Mouse (Mus musculus) urinary bladder, postnatal 10 days (tissue): ENCODE measurements around the gene Gm20547.

Source experiments
- DNase-seq: peaks from one replicate; pipeline ENCODE4 v3.0.0; 2022; ENCODE audit warnings: low spot score

Gene Gm20547

DNA sequence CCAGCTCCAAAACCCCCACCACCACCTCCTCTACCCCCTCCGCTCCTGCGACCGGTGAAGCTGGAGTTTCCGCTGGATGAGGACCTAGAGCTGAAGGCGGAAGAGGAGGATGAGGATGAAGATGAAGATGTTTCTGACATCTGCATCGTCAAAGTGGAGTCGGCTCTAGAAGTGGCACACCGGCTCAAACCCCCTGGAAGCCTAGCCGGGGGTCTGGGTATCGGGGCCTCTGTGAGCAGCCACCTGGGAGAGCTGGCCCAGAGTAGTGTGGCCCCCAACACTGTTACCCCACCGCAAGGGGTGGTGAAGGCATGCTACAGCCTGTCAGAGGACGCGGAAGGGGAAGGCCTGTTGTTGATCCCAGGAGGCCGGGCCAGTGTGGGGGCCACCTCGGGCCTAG lies 13.9 kb upstream of the Gm20547 start:
- no peak for DNase-seq

DNA sequence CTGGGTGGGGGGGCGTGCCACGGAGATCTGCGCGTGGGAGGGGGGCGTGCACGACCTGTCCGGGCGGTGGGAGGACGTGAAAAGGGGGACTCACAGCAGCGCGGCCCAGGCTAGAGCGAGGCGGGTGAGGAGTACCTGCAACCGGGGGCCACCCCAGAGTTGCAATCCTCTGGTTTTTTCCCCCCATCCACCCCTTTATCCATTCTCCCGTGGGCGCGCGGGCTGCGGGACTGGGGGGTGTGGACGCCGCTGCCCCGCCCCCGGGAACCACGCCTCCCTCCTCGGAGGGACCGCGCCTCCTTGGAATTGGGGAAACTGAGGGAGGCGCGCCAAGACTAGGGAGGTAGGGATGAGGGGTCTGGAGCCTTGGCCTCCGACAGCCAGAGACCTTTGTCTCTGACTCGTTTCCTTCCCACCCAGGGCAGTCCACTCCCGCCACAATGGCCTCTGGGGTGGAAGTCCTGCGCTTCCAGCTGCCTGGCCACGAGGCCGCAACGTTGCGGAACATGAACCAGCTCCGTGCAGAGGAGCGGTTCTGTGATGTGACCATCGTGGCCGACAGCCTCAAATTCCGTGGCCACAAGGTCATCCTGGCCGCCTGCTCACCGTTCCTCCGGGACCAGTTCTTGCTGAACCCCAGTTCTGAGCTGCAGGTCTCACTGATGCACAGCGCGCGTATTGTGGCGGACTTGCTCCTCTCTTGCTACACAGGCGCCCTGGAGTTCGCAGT lies 13.1 kb upstream of the Gm20547 start:
- DNase-seq, result no peak

DNA sequence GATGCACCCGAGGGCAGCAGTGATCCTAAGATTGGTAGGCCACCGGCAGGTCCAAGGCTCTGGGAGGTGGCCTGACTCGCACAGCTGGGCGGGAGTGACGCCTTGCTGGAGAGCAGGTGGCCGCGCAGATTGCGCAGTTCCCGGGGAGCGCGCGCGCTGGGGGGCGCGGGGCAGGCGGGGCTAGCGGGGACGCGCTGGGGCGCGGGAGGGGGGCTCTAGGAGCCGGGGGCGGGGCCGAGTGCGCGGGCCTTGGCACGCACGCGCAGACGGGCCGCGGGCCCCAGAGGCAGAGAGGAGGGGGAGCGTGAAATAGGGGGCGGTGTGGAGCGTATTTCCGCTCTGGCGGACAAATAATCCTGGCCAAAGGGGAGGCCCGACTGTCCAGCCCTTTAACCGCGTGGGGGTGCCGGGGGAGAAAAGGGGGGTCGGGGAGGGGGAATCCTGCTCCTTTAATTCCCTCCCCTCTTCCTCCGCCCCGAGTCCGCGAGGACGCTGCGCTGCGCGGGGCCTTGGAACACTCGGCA lies 12.3 kb upstream of the Gm20547 start:
- DNase-seq, result peak; percentile 86

DNA sequence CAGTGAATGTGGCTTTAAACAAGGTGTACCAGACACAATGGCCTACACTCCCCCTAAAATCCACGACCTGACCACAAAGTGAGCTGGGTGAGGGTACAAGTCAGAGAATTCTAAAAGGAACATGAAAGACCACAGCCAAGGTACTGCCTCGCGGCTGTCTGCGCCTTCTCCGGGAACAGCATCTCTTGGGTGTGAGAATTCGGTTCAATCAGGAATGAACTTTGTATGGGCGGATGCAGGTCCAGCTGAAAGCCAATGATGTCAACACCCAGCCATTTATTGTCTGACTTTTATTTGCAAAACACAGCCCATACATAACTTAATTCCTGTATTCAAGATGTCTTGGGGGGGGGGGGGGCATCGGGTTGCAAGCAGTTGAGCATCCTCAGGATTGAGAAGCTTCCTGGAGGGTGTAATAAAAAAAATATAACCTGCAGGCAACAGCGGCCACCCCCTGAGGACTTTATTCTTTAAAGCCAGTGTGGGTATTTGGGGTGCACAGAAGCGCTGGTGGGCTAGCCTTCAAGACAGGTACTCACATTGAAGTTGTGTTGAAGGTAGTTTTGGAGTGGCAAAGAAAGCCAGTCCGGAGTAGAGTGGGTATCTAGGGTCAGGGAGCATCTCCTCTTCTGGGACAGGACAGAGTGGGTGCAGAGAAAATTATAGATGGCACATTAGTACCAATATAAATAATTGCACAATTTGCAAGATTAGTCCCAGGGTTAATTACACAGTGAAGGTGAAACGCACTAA lies 11.4 kb upstream of the Gm20547 start:
- no peak for DNase-seq

DNA sequence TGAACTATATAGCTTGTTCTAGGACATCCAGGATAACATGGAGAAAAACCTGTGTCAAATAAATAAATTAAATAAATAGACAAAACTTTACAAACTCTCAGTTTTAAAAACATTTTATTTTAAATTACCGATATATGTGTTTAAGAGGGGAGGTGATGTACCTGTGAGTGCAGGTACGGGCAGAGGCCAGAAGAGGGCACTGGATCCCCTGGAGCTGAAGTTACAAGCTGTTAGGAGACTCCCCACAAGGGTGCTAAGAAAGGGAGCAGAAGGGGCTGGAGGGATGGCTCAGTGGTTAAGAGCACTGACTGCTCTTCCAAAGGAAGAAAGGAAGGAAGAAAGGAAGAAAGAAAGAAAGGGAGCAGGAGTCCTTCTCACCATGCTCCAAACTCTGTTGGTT lies 9.5 kb upstream of the Gm20547 start:
- no peak for DNase-seq

DNA sequence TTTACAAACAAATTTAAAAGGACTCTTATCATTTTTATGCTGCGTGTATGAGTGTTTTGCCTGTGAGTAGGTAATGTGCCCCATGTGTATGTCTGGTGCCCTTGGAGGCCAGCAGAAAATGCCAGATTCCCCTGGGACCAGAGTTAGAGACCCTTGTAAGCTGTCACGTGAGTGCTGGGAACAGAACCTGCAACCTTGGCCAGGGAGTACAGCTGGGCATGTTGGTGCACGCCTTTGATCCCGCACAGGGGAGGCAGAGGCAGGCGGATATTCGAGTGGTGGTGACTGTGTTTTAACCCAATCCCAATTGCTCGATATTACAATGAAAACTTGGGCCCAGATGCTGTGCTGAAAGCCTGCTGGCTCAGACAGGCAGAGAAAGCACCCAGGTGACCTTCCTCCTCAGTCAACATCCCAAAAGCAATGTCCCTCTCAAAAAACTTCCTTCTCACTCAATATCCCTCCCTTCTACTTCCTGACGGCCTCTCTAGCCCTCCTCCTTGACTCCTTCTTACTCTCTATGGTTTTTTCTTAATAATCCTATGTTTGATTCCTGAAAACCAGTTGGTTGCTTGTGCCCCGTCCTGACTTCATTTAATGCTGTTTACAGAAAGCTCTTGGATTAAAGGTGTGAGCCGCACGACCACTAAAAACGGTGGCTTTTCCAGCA lies 8.4 kb upstream of the Gm20547 start:
- DNase-seq, result no peak

DNA sequence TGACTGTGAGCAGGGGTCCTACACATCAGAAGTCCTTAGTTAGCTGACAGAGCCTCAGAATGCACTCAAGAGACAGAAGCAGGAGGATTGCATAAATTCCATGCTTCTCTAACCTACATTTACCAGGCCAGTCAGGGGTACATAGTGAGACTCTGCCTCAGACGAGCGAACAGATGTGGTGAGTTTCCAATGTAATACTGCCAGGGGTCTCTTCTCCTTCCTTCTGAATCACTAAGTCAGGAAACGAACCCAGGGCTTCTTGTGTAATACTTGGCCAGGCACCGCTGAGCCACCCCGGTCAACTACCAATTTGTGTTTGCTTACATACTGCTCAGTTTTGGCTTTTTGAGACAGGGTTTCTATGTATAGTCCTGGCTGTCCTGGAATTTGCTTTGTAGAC lies 6.1 kb upstream of the Gm20547 start:
- no peak for DNase-seq

DNA sequence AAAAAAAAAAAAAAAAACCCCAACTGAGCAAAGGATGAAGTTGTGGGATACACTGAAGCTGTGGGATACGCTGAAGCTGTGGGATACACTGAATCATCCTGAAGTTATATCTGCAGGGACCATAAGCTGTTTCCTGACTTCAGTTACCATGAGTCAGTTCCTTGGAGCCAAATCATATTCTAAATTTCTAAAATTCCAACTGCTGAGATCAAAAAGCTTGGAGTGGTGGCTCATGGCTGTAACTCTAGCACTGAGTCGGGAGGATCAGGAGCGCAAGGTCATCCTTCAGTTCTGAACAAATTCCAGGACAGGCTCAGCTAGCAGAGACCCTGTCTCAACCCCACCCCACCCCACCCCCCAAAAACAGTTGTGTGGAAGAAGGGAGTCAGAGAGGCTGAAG lies 3.8 kb upstream of the Gm20547 start:
- no peak for DNase-seq

DNA sequence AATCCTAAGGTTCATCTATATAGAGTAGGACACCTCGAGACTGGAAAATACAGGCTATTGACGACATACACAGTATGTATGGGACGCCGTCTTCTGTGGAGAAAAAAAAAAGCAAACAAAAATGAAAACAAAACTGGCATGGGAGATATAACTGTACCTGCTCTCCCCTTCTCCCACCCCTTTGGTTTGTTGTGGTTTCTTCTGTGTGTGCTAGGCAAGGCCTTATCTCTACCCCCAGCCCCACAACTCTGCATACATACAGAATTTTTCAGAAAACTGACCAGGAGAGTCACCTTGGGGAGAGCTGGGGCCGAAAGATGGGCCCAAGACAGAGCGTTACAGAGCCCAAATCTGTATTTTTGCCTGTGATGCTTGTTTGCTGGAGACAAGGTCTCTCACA lies 2.9 kb upstream of the Gm20547 start:
- no peak for DNase-seq

DNA sequence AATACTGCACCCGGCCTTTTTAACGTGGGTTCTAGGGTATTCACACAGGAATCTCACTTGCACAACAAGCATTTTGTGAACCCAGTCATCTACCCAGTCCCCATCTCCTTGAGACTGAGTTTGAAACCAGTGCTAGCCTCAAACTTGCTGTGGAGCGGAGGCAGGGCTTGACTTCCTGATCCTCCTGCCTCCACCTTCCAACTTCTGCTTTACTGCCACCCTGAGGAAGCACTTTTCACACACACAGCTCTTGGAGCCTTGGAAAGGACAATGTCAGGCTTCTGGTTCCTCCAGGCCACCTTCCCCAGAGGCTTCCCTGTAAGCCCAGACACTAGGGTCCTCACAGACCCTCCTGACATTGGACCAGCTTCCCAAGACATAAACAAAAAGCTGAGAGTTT lies 1.5 kb upstream of the Gm20547 start:
- no peak for DNase-seq

DNA sequence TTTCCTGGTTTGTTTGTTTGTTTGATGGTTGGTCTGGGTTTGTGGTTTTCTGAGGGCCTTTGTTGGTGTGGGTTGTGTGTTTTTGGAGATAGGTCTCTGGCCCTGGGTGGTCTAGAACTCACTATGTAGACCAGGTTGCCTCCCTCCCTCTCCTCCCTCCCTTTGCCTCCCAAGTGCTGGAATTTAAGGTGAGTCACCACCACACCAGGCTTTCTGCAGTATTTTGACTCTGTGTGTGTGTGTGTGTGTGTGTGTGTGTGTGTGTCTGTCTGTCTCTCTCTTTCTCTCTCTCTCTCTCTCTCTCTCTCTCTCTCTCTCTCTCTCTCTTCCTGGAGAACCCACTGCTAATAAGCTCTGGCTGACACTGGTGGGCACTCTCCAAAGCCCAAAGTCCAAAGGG lies 676 bp downstream of the Gm20547 start:
- DNase-seq, result no peak

DNA sequence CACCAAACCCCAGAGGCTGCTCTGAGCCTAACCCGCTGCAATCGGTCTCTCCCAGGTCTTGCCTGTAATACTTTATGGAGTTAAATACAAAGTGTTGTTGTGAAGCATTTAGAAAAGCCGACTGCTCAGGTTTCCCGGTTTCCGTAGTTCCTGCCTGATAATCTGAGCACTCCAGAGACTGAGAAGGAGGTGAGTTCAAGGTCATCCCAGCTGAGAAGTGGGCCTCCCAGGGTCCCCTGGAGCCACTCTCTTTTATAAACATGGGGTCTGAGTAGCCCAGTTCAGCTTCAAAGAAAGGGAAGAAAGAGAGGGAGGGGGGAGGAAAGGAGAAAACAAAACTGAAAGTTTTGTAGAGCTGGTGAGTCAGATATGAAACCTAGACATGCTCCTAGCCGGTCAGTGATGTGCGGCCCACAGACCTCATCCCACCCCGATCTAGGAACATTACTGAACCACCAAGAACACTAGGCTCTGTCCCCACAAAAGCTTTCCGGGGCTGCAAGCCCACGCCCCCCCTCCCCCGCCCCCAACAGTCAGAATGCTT lies 2.4 kb downstream of the Gm20547 start, which contains the start of gene Zbtb12:
Gene Zbtb12, plus strand, starts transcription at position 148 of the 544 bp plus-strand sequence.
- no peak for DNase-seq

DNA sequence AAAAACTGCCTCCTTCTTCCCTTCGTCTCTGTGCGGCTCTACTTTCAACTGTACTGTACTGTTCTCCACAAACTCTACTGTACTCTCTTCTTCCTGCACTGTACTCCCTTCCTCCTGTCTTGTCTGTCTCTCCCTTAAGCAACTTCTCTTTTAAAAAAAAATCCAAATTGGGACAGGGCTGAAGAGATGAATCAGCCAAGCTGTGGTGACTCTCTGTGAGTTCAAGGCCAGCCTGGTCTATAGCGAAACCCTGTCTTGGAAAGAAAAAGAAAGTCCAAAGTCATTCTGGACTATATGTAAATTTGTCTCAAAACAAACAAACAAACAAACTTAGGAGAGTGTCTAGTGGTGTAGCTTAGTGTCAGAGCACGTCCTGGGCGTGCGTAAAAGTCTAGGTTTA lies 7.5 kb downstream of the Gm20547 start:
- no peak for DNase-seq

DNA sequence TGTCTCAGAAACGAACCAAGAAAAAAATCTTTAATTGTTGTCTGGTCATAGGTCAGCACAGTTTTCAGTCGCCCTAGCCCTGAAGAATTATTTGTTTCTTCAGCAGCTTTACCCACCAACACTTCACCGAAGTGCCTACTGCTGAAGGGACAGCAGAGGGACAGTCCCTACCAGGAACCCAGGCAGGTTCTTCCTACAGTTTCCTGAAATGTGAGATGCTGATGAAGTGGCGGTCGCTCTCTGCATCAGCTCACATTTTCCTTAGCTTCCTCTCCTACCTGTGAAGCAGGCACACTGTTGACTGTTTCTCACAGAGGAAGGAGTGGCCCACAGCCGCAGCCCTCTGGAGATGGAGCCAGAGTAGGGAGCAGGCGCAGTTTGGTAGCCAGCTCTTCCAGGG lies 15.9 kb downstream of the Gm20547 start:
- no peak for DNase-seq

DNA sequence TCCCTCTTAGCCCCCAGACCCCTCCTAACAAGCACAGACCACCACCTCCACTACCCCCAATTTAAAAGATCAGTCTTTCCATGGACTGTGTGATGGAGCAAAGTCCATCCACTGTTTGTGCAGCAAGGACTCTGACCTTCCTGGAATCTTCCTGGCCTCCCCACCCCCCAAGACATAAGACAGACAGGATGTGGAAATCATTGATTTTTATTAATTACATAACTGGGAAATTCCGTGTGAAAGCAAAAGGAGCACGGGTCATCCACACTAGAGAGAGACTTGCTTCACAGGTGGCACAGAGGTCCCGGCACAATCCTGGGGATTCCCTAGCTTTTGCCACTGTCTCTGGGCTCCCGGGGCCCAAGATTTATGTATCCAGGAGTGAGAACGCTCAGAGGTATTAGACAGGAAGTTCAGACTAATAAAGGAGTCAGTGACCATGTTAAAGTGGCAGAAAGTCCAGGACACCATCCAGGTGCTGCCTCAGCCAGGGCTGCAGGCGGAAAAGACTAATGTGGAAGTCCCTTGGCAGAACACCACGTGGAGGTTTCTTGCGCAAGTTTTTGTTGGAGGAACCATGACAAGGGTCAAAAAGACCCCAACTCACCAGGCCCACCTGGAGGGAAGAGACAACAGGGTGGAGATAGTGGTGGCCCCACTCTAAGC lies 19.3 kb downstream of the Gm20547 start, which contains the start of gene Cfb:
Gene Cfb, minus strand, starts transcription at position 103 of the 666 bp plus-strand sequence.
- DNase-seq, result no peak

DNA sequence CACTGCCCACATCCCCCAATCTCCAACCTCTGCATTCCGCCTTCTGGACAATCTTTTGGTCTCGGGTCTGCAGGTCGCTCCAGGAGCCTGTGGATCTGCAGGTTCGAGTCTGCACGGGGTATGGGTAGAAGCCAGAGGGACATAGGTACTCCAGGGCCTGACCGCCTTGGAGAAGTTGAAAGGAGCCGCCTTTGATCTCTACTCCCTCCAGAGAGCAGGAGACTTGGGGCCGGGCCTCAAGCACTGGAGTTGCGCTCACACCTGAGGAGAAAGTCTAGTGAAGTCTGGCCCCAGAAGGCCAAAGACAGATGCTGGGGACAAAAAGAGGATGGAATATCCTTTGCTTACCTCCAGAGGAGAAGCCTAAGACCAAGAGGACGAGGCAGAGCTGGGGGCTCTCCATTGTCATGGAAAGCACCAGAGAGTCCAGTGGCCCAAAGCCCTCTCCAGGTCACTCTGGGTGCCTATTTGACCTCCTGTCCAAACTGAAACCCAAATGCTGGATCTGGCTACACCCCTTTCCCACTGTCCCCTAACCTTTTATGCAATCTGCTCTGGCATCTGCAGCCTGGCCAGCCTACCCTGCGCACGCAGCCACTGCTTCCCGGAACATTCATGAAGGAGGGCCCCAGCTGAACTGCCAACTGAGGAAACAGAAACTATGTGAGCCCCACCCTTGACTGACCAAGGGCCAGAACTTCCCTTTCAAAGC lies 20.0 kb downstream of the Gm20547 start:
- no peak for DNase-seq

DNA sequence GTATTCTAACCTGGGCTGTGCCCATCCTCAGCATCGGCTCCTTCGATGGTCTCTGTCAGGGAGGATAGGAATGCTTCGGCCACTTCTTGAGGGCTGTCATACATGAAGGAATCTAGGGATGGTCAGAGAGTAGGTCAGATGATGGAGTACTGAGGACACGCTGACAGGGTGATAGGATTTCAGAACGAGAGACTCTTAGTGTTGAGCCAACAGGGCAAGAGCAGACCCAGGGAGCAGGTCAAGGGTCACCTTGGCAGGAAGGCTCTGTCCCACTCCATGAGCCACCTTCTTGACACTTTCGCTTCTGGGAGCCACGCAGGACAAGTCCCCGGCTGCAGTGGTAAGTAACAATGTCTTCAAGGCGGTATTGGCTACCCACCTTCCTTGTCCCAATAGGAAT lies 21.3 kb downstream of the Gm20547 start:
- DNase-seq, result no peak

DNA sequence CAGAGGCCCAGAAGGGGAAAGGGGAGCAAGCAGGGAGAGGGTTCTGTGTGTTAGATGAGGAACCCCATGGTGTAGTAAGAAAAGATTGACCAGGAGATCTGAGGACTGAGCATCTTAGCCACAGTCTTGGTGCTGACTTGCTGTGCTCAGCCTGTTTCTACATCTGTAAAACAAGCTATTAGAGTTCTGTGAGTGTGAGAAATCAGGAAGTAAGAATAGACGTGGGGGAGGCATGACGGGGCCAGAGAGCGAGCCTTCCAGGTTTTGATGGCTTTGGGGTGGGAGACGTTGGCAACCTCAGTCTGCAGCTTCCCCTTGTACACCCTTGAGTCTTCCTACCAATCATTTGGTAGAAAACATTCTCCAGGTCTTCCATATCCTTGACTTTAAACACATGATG lies 23.2 kb downstream of the Gm20547 start:
- DNase-seq, result no peak

DNA sequence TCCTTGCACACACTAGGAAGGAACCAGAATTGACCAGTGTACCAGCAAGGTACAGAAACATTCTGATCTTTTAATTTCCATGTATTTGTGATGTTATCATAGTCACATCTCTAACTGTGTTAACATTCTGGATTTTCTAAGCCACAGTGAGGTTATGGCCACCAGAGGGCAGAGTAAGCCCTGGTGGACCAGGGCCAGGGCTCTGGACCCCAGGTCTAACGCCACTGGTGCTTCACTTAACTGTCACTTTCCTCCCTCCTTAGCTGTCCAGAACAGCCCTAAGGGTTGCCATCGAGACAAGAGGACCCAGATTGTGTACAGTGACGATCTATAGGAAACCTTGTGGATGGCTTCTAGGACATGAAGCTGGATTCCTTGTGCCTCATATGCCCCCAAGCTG lies 26.0 kb downstream of the Gm20547 start:
- no peak for DNase-seq

DNA sequence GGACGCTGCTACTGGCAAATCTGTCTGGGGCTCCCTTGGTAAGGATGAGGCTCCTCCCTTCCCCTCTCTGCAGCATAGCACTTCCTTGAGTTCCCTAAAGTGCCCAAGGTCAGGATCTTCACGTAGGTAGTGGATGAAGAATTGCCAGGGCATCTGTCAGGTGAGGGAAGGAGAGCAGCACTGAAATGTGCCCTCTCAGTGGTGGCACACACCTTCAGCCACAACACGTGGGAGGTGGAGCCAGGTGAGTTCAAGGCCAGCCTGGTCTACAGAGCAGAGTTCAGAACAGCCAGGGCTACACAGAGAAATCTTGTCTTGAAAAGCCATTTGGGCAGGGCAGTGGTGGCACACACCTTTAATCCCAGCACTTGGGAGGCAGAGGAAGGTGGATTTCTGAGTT lies 27.1 kb downstream of the Gm20547 start:
- DNase-seq, result no peak

DNA sequence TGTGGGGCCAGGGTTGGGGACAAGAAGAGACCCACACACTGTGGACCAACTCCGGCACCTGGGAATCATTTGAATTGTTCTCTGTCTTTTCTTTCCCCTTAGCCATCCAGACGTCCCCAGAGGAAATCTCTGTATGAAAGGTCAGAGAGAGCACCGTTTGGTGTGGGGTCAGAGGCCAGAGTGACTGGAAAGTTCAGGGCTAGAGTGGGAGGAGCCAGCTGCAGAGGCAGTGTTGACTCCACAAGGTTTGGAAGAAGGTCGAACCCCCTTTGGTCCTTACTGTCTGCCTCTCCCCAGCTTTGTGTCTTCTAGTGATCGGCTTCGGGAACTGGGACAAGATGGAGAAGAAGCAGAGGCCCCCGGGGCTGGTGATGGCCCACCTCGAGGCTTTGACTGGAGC lies 28.3 kb downstream of the Gm20547 start:
- no peak for DNase-seq
